Mouse (Mus musculus) common myeloid progenitor, adult 5-6 weeks (primary cell): ENCODE data around the gene Wdr54. TPM values are rescaled to one million over a fixed set of nuclear protein-coding genes. Genes with fewer than 3 reads are reported as not detected.

Experiments used
- ATAC-seq: replicated peaks from 2 replicates; pipeline ENCODE4 v1.8.0; 2016; ENCODE audit warnings: low read depth, mild to moderate bottlenecking, moderate TSS enrichment, inconsistent platforms; ENCODE audit not compliant: poor library complexity, severe bottlenecking
- total RNA-seq: library from RNA; stranded (forward); fragments of 200-1000, 187-1606 nt; gene quantifications from 2 replicates; pipeline ENCODE4 v1.2.3, GENCODE M21; 2017

The Wdr54 gene
- total RNA-seq, 1 experiment from 2014 or later, result not detected

DNA sequence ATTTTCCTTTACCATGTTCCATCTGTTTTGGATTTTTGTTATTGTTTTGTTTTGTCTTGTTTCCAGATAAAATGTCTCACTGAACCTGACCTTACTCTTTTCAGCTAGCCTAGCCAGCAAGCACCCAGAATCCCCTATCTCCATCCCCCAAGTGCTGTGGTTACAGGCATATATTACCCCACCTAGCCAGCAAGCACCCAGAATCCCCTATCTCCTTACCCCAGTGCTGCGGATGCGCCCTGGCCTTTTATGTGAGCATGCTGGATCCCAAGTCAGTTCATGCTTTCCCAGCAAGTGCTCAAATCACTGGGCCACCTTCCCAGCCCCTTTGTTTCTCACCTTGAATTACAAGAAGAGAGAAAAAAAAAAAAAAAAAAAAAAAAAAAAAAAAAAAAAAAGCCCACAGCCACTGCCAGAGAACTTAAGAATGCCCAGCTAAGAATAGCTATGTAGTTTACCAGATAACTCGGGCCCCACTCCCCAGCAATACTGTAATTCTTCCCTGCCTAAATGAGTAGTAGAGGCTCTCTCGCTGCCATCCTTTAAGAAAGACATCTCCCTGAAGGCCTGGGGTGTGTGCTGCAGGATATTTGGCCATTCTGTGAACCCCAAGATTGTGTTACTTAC lies 44.6 kb downstream of the Wdr54 start:
- no peak for ATAC-seq

DNA sequence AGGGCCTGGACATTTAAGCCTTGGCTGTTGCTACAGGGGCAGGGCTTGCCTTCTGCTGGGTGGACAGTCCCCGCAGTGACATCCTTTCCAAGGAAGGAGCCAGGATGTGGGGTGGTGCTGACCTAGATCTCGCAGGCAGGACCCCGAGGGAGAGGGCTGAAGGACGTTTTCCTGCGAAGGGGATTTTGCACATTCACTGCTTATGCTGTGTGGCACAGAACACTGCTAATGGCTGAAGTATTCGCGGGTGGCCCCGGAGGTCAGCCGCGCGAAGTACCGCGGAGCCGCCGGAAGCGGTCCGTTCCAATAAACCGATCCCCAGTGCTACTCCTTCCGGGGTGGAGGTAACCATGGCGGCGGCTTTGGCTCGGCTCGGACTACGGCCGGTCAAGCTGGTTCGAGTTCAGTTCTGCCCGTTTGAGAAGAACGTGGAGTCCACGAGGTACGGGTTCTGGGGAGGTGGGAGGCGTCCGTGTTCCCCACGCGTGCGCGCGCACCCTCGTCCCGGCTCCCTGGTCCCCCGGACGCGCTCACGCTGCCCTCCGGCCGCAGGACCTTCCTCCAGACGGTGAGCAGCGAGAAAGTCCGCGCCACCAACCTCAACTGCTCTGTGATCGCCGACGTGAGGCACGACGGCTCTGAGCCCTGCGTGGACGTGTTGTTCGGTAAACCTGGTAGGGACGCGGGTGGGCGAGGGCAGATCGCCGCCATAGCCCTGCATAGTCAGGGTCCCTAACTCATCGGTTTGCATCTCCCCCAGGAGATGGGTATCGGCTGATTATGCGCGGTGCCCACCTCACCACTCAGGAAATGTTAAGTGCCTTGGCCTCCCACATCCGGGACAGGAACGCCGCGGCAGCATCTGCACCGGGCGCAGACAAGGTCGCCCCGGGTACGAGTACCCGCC lies 47.2 kb downstream of the Wdr54 start, which contains the start of gene Mrpl53:
Mrpl53 (plus strand) TSS at position 279 of the 907 bp plus-strand sequence.
- peak; percentile 65 for ATAC-seq

DNA sequence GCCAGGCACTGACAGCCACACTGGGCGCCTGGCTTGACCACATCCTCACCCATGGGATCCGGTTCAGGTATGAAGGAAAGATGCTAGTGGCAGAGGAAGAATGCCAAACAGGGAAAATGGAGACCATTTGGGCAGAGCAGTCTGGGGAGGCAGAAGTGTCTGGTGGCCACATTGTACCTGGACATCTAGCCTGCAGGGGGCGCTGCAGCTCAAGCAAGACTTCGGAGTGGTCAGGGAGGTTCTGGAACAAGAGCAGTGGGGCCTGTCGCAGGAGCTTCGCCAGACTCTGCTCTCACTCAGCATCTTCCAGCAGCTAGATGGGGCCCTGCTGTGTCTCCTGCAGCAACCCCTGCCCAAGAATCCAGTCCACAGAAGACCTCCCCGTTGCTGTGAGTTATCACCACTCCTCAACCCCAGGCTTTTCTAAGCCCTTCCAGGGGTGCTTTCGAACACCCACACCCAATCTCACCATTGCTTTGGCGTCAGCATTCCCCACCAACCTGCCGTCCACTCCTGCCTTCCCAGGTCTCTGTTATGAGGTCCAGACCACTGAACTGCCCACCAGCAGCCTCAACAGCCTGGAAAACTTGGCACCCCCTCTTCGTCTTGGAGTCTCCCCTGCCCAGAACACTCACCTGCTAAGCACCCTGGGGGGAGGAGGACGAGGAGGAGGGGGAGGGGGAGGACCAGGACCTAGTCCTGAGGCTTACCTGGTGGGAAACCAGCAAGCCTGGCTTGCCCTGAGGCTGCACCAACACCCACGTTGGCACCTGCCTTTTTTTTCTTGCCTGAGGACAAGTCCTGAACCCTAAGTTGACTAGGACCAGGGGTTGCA lies 48.4 kb downstream of the Wdr54 start:
- ATAC-seq, result peak; percentile 71

DNA sequence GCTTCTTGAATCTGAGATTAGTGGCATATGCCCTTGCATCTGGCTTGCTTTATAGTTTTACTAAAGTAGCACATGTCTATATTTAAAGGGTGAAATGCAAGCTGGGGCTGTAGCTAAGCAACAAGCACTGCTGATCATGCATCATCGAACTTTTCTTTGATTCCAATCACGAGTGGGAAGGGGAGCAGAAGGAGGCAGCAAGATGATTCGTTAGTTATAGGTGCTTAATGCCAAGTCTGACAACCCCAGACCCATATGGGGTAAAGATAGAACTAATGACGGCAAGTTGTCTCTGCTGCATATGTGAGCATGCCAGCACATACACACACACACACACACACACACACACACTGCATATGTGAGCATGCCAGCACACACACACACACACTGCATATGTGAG lies 52.0 kb downstream of the Wdr54 start:
- no peak for ATAC-seq

DNA sequence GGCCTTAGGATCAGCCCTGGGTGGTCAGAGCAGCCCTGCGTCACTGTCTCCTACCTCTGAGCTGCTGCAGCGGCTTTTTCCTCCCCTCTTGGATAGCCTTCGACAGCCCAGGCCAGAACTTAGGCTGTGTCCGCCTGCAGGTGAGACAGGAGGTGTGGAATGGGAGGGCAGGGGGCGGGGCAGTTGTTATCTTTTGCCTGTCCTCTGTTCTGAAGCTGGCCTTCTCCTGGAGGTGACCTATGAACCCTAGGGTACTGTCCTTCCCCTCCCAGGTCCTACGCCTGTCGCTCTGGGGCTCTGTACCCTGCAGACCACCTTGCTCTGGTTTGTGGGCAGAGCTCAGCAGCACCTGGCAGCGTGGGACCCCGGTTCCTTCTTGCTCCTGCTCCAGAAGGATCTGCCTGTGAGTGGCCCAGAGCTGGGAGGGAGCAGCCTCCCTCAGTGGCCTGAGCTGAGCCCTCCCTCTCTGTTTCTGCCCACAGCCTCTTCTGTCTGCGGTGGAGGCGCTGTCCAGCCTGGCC lies 53.0 kb downstream of the Wdr54 start:
- no peak for ATAC-seq

DNA sequence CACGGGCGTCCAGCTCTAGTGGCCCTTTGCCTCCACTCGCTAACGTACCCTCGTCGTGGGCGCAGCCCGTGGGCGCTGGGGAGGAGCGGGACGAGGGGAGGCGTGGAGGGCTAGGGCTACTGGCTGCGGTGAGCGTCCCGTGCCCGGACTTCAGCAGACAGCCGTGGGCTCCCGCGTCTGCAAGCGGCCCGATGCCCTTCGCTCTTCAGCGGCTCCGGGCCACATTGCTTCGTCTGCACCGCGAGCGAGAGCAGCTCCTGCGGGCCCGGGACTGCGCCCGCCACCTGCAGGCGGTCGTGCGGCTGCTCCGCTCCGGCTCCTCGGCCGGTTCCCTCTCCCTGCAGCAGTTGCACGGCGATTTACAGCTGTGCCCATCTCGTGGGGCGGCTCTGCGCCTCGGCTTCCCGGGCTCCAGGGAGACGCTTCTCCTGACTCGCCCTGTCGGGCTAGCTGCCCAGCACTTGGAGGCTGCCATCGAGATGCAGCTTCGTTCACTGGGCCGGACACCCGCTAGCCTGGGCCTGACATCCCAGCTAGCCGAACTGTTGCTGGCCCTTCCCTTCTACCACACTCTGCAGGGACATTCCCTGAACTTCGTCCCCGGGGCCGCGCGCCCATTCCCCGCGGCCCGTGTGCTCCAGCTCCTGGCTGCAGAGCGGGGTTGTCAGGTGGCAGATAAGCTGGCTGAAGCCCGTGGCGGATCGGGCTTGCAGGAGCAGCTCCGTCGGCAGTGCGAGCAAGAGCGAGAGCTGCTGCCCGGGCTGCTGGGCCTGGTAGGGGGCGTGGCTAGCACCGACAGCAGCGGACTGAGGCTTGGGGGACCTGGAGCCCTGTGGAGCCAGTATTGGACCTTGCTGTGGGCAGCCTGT lies 54.3 kb downstream of the Wdr54 start:
- ATAC-seq, result peak; percentile 60

DNA sequence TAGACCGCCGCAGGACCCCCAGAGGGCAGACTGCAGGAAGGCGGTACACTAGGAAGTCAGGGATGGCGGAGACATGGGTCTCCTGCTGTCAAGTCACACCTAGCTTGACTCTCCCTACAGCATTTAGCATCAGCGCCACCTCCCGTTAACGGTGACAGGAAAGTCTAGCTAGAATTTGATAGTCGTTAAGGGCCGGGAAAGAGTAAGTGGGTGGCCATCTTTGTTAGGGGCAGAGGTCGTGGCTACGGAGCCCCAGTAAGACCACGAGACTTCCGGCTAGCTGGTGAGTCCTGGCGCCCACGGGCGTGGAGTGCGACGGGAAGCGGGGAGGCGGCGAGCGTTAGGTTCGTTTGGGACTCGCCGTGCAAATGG lies 54.9 kb downstream of the Wdr54 start, which contains the start of the genes Ccdc142 and Gm42688:
Ccdc142 (plus strand) TSS at position 286 of the 372 bp plus-strand sequence.
Gm42688 (plus strand) TSS at position 302 of the 372 bp plus-strand sequence.
- ATAC-seq, result peak; percentile 84

Other genes with a start within 250 kb of the Wdr54 start
- gene Sema4f, start 216.6 kb downstream of the Wdr54 start, total RNA-seq, result not detected in 2 replicates
- 0.39 and 7.7 TPM in 2 replicates for gene M1ap, start 209.5 kb downstream of the Wdr54 start, total RNA-seq
- gene Dok1, start 122.9 kb downstream of the Wdr54 start, total RNA-seq, result 13.2 and 15.2 TPM in 2 replicates
- 1.4 and 2.1 TPM in 2 replicates for gene Loxl3, start 122.2 kb downstream of the Wdr54 start, total RNA-seq
- gene Aup1, start 101.9 kb downstream of the Wdr54 start, total RNA-seq, result 100 and 115 TPM in 2 replicates
- gene Htra2, start 101.1 kb downstream of the Wdr54 start, total RNA-seq, result 46.3 and 65.5 TPM in 2 replicates
- gene Dqx1, start 98.6 kb downstream of the Wdr54 start, total RNA-seq, result 0.78 TPM in 1 of 2 replicates, not detected in the other
- gene Tlx2, start 86.1 kb downstream of the Wdr54 start, total RNA-seq, result not detected in 2 replicates
- gene Pcgf1, start 78.5 kb downstream of the Wdr54 start, total RNA-seq, result 9.3 and 16.8 TPM in 2 replicates
- gene Lbx2, start 70.0 kb downstream of the Wdr54 start, total RNA-seq, result not detected in 2 replicates
- gene Ccdc142, start 54.8 kb downstream of the Wdr54 start, total RNA-seq, result 0.41 TPM in 1 of 2 replicates, not detected in the other
- gene Gm42688, start 54.8 kb downstream of the Wdr54 start, total RNA-seq, result 2.1 and 3.1 TPM in 2 replicates
- 25.3 and 30.0 TPM in 2 replicates for gene Mrpl53, start 47.4 kb downstream of the Wdr54 start, total RNA-seq
- 80.9 and 86.2 TPM in 2 replicates for gene Mogs, start 40.9 kb downstream of the Wdr54 start, total RNA-seq
- gene Wbp1, start 34.8 kb downstream of the Wdr54 start, total RNA-seq, result 70.1 and 85.3 TPM in 2 replicates
- 40.2 and 58.8 TPM in 2 replicates for gene Ino80b, start 31.0 kb downstream of the Wdr54 start, total RNA-seq
- gene Rtkn, start 20.9 kb downstream of the Wdr54 start, total RNA-seq, result 0.96 and 3.9 TPM in 2 replicates
- gene 1700003E16Rik, start within 50 bp of the Wdr54 start, total RNA-seq, result not detected in 2 replicates
- gene Dctn1, start 9.5 kb upstream of the Wdr54 start, total RNA-seq, result 50.2 and 52.2 TPM in 2 replicates
- gene Slc4a5, start 63.4 kb upstream of the Wdr54 start, total RNA-seq, result 0.10 TPM in 1 of 2 replicates, not detected in the other
- gene Mthfd2, start 169.5 kb upstream of the Wdr54 start, total RNA-seq, result 24.1 and 27.0 TPM in 2 replicates
- gene Mob1a, start 169.6 kb upstream of the Wdr54 start, total RNA-seq, result 112 and 127 TPM in 2 replicates
- 89.1 and 97.5 TPM in 2 replicates for gene Bola3, start 192.8 kb upstream of the Wdr54 start, total RNA-seq